Mouse (Mus musculus): Measurements from ENCODE around the gene Tmem94.

Tmem94 gene

GRCm38 (mm10) chr11:115766356-115766943 lies 1.2 kb downstream of the Tmem94 start:
- DNase-seq = peak; percentile 57

DNA sequence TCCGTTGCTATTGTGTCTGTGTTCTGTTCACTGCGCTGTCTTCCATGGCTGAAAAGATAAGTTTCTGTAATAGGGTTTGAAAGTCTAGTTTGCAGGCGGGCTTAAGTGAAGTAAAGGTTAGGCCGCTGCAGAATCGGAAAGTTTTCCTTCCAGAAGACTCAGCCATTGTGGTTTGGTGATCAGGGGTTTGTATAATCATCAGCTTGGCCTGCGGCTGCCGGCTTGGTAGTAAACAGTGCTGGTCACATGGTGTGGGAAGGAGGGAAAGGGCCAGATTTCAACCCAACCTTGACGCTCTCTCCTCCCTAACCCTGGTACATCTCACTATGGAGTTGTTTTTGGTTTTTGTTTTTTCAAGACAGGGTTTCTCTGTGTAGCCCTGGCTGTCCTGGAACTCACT lies 1.7 kb downstream of the Tmem94 start:
- no peak for DNase-seq

- DNase-seq = no peak
These were observed 3.7 kb downstream of the Tmem94 start for GRCm38 (mm10) chr11:115768896-115769295.

DNA sequence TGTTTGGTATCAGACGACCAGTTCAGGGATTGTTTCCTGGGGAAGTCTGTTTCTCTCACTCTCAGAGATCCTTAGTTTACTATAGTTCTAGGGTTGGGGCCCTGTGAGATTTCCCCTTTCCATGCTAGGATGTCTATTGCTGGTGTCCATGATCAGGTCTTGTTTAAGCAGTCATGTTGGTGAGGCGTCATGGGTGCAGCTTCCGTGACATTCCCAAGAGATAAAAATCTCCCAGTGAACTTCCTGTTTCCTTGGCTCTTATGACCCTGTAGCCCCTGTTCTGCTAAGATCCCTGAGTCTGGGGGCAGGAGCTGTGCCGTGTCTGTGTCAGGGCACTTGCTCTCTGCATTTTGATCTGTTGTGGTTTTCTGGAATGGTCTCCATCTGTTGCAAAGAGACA lies 9.4 kb downstream of the Tmem94 start:
- DNase-seq = no peak

GRCm38 (mm10) chr11:115775821-115776665 lies 10.8 kb downstream of the Tmem94 start:
- DNase-seq = peak; percentile 64

DNA sequence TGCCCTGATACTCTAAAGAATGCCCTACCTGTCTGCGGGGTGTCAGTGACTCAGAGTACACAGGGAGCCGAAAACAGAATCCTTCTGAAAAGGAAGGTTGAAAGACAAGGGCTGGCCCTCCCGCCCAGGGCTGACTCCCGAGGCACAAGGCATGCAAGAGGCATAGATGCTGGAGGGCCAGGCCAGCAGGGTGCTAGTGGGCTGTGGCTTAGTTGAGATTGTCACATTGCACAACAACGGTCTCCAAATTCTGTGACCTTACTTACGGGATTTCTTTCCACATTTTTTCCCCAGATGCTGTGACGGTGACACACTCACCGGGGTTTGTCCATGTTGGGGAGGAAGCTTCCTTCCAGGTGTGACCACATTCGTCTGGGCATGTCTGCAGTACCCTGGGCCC lies 11.7 kb downstream of the Tmem94 start:
- no peak for DNase-seq

GRCm38 (mm10) chr11:115777487-115778335 lies 12.5 kb downstream of the Tmem94 start:
- DNase-seq = no peak

- DNase-seq = no peak
These were observed 13.9 kb downstream of the Tmem94 start for GRCm38 (mm10) chr11:115779038-115779571.

- DNase-seq = no peak
These were observed 15.2 kb downstream of the Tmem94 start for GRCm38 (mm10) chr11:115780141-115781070.

DNA sequence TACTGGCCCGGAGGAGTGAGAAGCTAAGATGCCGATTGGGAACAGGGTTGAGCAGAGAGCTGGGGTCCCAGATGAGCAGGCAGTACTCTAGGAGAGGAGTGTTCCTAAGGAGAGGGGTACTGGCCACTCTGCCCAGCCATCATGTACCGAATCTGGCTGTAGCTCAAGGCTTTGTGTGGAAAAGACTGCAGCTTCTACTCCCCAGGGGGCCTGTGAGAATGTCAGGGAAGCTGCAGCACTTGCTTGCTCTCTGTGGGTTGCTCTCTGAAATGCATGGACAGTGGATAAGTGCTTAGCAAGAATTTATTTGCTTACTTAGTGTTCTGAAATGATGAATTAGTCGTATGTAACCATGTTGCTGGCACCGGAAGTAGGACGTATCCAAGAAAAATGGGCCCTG lies 21.2 kb downstream of the Tmem94 start:
- no peak for DNase-seq

GRCm38 (mm10) chr11:115789787-115790186 lies 24.6 kb downstream of the Tmem94 start:
- DNase-seq = peak; percentile 76

- peak; percentile 84 for DNase-seq
These were observed 26.7 kb downstream of the Tmem94 start for GRCm38 (mm10) chr11:115791919-115792318.

- peak; percentile 66 for DNase-seq
These were observed 27.1 kb downstream of the Tmem94 start for GRCm38 (mm10) chr11:115792353-115792752.

- DNase-seq = no peak
These were observed 31.7 kb downstream of the Tmem94 start for GRCm38 (mm10) chr11:115796898-115797297.

DNA sequence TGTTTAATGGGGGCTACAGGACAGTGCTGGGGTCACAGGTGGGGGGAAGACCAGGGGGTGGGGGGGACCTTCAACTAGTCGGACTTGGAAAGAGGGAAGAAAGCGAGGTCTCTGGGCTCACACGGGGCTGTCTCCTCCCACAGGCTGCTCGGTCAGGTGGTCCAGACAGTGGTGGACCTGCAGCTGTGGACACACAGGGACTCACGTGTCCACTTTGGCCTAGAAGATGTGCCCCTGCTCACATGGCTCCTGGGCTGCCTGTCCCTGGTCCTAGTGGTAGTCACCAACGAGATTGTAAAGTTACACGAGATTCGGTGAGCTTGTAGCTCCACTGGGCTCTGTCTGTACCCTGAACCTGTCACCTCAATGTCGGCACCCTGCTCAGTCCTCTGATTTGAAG lies 32.4 kb downstream of the Tmem94 start:
- no peak for DNase-seq

DNA sequence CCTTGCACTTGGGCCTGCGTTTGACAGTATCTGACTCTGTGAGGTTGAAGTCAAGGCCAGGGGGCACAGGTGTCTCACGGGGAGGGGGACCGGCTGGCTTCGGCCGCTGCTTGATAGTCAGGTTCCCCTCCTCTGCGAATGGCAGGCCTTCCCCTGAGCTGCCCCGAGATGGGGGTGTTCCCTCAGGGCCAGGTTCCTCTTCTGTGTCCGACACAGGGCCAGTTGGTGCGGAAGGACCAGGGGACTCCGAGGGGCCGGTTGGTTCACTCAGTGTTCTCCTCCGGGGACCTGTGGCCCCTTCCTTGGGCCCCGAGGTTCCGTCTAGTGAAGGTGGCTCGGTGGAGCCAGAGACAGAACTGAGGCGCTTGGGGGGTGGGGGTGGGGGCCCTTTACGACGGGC lies 35.7 kb downstream of the Tmem94 start:
- DNase-seq = no peak

DNA sequence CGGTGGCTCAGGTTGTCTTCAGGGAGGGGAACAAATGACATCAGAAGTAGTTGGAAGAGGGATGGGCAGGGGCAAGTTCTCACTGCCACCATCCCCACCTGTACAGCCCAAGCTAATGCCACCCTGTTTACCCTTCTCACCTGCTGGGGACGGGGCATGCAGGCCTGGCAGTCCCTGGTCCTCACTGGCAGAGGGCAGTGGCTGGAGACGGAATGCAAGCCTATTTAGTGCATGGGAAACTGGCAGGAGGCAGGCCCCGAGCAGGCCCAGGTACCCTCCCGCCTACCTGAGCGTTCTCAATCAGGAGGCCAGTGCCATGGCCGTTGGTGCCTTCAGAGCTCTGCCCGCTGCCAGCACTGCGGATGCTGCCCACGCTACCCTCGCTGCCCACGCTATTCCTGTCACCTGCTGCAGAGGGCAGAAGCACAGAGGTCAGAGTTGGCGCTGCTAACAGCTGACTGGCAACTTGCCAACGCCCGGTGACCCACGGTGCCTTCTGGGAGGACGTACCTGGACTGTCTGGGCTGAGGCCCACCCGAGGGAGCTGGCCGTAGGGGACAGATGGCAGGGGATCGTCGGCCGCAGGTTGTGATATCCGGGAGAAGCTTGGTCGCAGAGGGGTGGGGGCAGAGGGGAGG lies 38.0 kb downstream of the Tmem94 start:
- DNase-seq = no peak

GRCm38 (mm10) chr11:115805005-115805404 lies 39.8 kb downstream of the Tmem94 start:
- DNase-seq = no peak

GRCm38 (mm10) chr11:115806154-115806553 lies 40.9 kb downstream of the Tmem94 start:
- DNase-seq = no peak

GRCm38 (mm10) chr11:115807306-115807705 lies 42.1 kb downstream of the Tmem94 start:
- DNase-seq = no peak

DNA sequence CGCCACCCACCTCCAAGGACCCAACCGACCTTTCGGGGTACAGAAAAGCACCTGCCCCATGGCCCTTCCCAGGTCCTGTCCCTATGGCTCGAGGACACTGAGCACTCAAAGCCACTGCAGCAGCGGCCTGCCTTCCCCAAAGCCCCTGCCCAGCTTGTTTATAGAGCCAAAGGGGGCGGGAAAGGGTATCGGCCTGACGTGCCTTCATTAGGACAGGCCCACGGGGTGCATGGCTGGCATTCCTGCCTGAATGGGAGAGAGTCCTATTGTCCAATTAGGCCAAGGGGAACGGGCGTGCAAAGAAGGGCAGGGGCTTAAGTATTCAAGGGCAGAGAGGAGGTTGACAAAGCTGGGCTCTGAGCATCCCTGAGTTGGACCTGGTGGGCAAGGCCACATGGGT lies 42.7 kb downstream of the Tmem94 start:
- DNase-seq = no peak

All from cerebellum, adult 9-10 months (tissue).